Mouse (Mus musculus): Measurements from ENCODE around the gene Fam234a. TPM values are rescaled to one million over a fixed set of nuclear protein-coding genes. Genes with fewer than 3 reads are reported as not detected.
"Not testable (repeated sequence)": the region's sequence is repeated elsewhere in the genome, so short reads cannot be mapped to it uniquely, and the experiment has no call there.

Gene Fam234a
- 31.2 and 31.4 TPM in 2 replicates for polyA plus RNA-seq (2014; fragmentation: Nextera tagmentation; extraction: Ambion mirVana)

DNA sequence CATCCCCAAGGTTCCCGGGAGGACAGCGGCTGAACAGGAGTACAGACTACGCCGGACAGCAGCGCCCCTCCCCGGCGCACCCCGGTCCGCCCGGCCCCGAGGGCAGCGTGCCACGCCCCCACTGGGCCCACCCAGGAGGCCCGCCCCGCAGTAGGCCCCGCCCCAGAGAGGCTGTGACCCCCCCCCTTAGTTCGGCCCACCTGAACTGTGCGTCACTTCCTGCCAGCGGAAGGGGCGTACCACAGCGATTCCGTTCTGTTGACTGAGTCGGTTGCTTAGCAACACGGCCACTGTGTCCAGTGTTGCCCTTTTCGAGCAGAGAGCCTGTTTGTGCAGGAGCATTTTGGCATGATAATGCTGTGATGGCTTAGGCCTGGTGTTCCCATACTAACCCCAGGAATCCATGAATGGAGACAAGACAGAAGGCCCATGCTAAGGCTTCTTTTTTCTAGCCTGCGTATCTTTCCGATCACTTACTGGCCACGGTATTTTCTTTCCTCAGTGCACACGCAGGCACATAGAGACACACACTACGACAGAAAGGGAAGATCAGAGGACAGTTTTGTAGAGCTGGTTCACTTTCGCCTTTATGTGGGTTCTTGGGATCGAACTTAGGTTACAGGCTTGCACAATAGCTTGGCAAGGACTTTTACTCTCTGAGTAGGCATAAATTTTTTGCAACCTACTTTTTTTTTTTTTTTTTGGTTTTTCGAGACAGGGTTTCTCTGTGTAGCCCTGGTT is at the start of gene Fam234a:
Gene Fam234a (minus strand): TSS at position 142 of the 741 bp plus-strand sequence.
- H3K36me3 ChIP-seq (replicated peaks; ENCODE audit: control insufficient read depth, insufficient read depth): no peaks in the 10 kb centered on the region
- WGBS: 6% methylated on average over 32 of the region's 33 CpGs
- H3K9me3 ChIP-seq (ENCODE audit: control insufficient read depth, low read length): no peaks in the 10 kb centered on the region

DNA sequence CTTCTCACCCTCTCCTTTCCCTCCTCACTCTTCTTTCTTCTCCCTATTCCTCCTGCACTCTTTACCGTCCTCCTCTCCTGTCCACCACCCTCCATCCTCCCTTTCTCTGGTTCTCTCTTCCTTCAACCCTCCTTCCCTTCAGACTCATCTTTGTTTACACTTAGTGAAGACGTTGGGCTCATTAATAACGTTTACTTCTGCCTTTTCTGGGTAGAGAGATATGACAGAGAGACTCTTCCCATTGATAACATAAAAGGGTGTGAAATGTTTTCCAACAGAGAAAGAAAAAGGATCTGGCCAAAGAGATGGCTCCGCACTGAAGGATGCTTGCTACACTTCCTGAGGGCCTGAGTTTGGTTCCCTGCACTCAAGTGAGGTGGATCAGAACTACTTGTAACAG is 45.4 kb upstream of the Fam234a start:
- peaks cover 74% of the 10 kb centered on the region for H3K36me3 ChIP-seq (replicated peaks; ENCODE audit: control insufficient read depth, insufficient read depth)
- no peak overlapping the region for H3K4me2 ChIP-seq (replicated peaks)
- no peak overlapping the region for H3K9ac ChIP-seq
- ATAC-seq (ENCODE audit: low FRiP score): no peak
- 90% methylated on average over 4 of the region's 4 CpGs for WGBS
- H3K27me3 ChIP-seq (ENCODE audit: control insufficient read depth, insufficient read depth, low read length): no peaks in the 10 kb centered on the region
- no peak for DNase-seq (ENCODE audit: low spot score)
- no peaks in the 10 kb centered on the region for H3K4me1 ChIP-seq (replicated peaks; ENCODE audit: control insufficient read depth, insufficient read depth, low read length)
- no peak overlapping the region for H3K4me3 ChIP-seq (replicated peaks; ENCODE audit: low read length)
- H3K9me3 ChIP-seq (ENCODE audit: control insufficient read depth, low read length): peaks cover 7% of the 10 kb centered on the region; the same call in 1 of the 2 replicates
- no peak overlapping the region for H3K27ac ChIP-seq

More for the DNA sequence above, at the start of gene Fam234a:
- peak; percentile 92 for DNase-seq (ENCODE audit: low spot score)
- Histone ChIP-seq H3K27me3 (ENCODE audit: control insufficient read depth, insufficient read depth, low read length) (no peaks in the 10 kb centered on the region), H3K4me3 (replicated peaks; ENCODE audit: low read length) (peak within 1 kb of the TSS; percentile 69), H3K4me1 (replicated peaks; ENCODE audit: control insufficient read depth, insufficient read depth, low read length) (peaks cover 10% of the 10 kb centered on the region; the same call in 1 of the 2 replicates), H3K4me2 (replicated peaks) (peak within 1 kb of the TSS; percentile 74), H3K27ac (peak within 1 kb of the TSS; percentile 81), H3K9ac (peak within 1 kb of the TSS; percentile 69)
- peak; percentile 96 for ATAC-seq (ENCODE audit: low FRiP score)

DNA sequence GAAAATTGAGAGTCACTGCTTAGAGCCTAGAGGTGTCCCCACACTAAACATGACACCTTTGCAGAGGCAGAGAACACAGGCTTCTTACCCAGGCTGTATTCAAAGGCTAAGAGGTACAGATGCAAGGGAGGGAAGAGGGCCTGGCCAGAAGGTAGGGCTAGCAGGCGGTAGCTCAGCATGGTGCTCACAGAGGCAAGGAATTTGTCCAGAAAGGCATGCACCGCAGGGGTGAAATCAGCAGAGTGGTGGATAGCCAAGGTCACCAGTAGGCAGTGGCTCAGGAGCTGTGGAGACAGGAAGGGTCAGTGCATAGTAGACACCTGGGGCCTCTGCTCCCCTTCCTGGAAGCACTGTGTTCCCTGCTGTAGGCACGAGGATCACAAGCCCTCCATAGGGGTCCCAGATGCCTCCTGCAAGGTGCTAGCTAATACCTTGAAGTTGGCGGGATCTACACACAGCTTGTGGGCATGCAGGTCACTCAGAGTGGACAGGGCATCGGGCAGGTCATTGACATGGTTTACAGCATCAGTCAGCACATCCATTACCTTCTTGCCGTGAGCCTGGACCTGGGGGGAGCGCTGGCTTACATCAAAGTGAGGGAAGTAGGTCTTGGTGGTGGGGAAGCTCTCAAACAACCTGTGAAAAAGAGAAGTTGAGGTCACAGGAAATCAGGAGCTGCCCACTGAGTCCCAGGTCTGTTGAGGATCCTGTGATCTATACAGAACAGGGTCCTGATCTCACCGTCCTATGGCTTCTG is 42.3 kb upstream of the Fam234a start:
- no peaks in the 10 kb centered on the region for H3K27me3 ChIP-seq (ENCODE audit: control insufficient read depth, insufficient read depth, low read length)
- H3K4me1 ChIP-seq (replicated peaks; ENCODE audit: control insufficient read depth, insufficient read depth, low read length): no peaks in the 10 kb centered on the region
- H3K4me3 ChIP-seq (replicated peaks; ENCODE audit: low read length): no peak overlapping the region
- H3K9ac ChIP-seq: no peak overlapping the region
- H3K4me2 ChIP-seq (replicated peaks): no peak overlapping the region
- H3K9me3 ChIP-seq (ENCODE audit: control insufficient read depth, low read length): 0 out of 2 replicates have a peak, but pooled peaks cover 1% of the 10 kb centered on the region
- ATAC-seq (ENCODE audit: low FRiP score) (no peak), DNase-seq (ENCODE audit: low spot score) (no peak)
- peaks cover 98% of the 10 kb centered on the region for H3K36me3 ChIP-seq (replicated peaks; ENCODE audit: control insufficient read depth, insufficient read depth)
- no peak overlapping the region for H3K27ac ChIP-seq
- WGBS: 91% methylated on average over 8 of the region's 8 CpGs

DNA sequence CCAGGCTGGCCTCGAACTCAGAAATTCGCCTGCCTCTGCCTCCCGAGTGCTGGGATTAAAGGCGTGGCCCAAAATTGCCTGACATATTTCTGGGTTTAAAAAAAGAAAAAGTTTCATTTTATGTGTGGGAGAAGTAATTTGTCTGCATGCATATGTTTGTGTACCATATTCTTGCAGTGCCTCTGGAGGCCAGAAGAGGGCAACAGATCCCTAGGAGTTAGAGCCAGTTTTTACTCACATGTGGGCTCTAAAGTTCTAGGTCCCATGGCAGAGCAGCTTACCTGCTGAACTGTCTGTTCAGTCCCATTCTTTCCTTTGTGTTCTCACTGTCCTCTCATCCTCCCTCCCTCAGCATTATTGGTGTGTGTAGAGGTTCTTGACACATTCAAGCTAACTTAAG is 32.7 kb upstream of the Fam234a start:
- Histone ChIP-seq H3K27me3 (ENCODE audit: control insufficient read depth, insufficient read depth, low read length) (no peaks in the 10 kb centered on the region), H3K9ac (no peak overlapping the region), H3K4me2 (replicated peaks) (no peak overlapping the region), H3K36me3 (replicated peaks; ENCODE audit: control insufficient read depth, insufficient read depth) (peaks cover 96% of the 10 kb centered on the region), H3K27ac (no peak overlapping the region), H3K9me3 (ENCODE audit: control insufficient read depth, low read length) (no peaks in the 10 kb centered on the region), H3K4me3 (replicated peaks; ENCODE audit: low read length) (no peak overlapping the region), H3K4me1 (replicated peaks; ENCODE audit: control insufficient read depth, insufficient read depth, low read length) (no peaks in the 10 kb centered on the region)
- DNase-seq (ENCODE audit: low spot score): peak; percentile 60
- ATAC-seq (ENCODE audit: low FRiP score): no peak
- WGBS: 94% methylated on average over 4 of the region's 4 CpGs

DNA sequence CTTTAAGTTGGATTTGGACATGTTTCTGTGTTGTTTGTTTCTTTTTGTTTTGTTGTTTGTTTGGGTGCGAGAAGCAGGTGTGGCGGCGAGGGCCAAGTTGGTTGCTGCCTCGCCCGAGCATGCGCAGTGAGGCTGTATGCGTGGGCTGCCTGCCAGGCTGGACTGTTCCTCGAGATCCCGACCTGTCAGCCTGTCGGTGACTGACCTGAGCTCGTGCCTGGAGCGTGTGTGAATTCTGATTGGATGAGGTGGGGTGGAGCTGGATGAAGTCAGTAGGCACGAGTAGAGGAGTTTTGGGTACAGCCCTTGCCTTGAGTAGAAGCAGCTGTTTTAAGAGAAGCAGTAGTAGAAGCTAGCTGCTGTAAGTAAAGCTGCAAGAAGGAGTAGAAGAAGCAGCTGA is 31.9 kb upstream of the Fam234a start:
- no peaks in the 10 kb centered on the region for H3K27me3 ChIP-seq (ENCODE audit: control insufficient read depth, insufficient read depth, low read length)
- peaks cover 96% of the 10 kb centered on the region for H3K36me3 ChIP-seq (replicated peaks; ENCODE audit: control insufficient read depth, insufficient read depth)
- no peak for DNase-seq (ENCODE audit: low spot score)
- H3K4me1 ChIP-seq (replicated peaks; ENCODE audit: control insufficient read depth, insufficient read depth, low read length): no peaks in the 10 kb centered on the region
- no peak overlapping the region for H3K9ac ChIP-seq
- no peaks in the 10 kb centered on the region for H3K9me3 ChIP-seq (ENCODE audit: control insufficient read depth, low read length)
- H3K4me3 ChIP-seq (replicated peaks; ENCODE audit: low read length): no peak overlapping the region
- 87% methylated on average over 13 of the region's 13 CpGs for WGBS
- H3K27ac ChIP-seq: no peak overlapping the region
- H3K4me2 ChIP-seq (replicated peaks): no peak overlapping the region
- ATAC-seq (ENCODE audit: low FRiP score): no peak

DNA sequence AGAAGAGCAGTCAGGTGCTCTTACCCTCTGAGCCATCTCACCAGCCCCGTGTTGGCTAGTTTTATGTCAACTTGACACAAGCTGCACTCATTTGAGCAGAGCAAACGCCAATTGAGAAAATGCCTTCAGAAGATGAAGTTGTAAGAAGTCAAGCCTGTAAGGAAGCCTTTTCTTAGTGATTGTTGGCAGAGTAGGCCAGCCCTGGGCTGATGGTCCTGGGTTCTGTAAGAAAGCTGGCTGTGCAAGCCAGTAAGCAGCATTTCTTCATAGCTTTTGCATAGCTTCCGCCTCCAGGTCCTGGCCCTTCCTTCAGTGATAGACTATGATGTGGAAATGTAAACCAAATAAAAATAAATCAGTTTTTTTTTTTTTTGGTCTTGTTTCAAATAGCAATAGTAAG is 28.5 kb upstream of the Fam234a start:
- ATAC-seq (ENCODE audit: low FRiP score) (no peak), DNase-seq (ENCODE audit: low spot score) (no peak)
- Histone ChIP-seq H3K36me3 (replicated peaks; ENCODE audit: control insufficient read depth, insufficient read depth) (peaks cover 91% of the 10 kb centered on the region), H3K4me3 (replicated peaks; ENCODE audit: low read length) (no peak overlapping the region), H3K27ac (no peak overlapping the region), H3K4me2 (replicated peaks) (no peak overlapping the region), H3K9ac (no peak overlapping the region), H3K27me3 (ENCODE audit: control insufficient read depth, insufficient read depth, low read length) (no peaks in the 10 kb centered on the region), H3K9me3 (ENCODE audit: control insufficient read depth, low read length) (no peaks in the 10 kb centered on the region), H3K4me1 (replicated peaks; ENCODE audit: control insufficient read depth, insufficient read depth, low read length) (no peaks in the 10 kb centered on the region)
- 89% methylated on average over 3 of the region's 3 CpGs for WGBS

DNA sequence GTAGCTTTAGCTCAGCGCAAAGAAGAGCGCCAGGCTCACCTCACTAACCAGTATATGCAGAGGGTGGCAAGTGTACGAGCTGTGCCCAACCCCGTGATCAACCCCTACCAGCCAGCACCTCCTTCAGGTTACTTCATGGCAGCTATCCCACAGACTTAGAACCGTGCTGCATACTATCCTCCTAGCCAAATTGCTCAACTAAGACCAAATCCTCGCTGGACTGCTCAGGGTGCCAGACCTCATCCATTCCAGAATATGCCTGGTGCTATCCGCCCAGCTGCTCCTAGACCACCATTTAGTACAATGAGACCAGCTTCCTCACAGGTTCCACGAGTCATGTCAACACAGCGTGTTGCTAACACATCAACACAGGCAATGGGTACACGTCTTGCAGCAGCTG is 25.5 kb upstream of the Fam234a start:
- H3K4me2 ChIP-seq (replicated peaks); H3K4me1 ChIP-seq (replicated peaks; ENCODE audit: control insufficient read depth, insufficient read depth, low read length); H3K9me3 ChIP-seq (ENCODE audit: control insufficient read depth, low read length); ATAC-seq (ENCODE audit: low FRiP score); DNase-seq (ENCODE audit: low spot score); H3K27ac ChIP-seq; H3K9ac ChIP-seq; H3K27me3 ChIP-seq (ENCODE audit: control insufficient read depth, insufficient read depth, low read length); H3K4me3 ChIP-seq (replicated peaks; ENCODE audit: low read length): not testable (repeated sequence)
- 97% methylated on average over 10 of the region's 10 CpGs for WGBS
- H3K36me3 ChIP-seq (replicated peaks; ENCODE audit: control insufficient read depth, insufficient read depth): peaks cover 91% of the 10 kb centered on the region

DNA sequence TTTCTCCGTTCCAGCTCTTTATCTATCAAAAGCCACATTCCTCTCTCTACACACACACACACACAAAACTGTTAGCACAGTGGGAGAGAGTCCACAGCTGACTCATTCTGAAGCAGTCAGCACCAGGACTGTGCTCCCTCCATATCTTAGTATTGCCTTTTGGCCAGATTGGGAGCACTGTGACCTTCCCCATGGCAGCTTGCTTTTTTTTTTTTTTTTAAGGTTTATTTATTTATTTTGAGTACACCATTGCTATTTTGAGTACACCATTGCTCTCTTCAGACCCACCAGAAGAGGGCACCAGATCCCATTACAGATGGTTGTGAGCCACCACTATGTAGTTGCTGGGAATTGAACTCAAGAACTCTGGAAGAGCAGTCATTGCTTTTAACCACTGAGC is 24.8 kb upstream of the Fam234a start:
- WGBS: 97% methylated on average over 1 of the region's 1 CpGs
- DNase-seq (ENCODE audit: low spot score) (no peak), ATAC-seq (ENCODE audit: low FRiP score) (no peak)
- Histone ChIP-seq H3K4me3 (replicated peaks; ENCODE audit: low read length) (no peak overlapping the region), H3K27me3 (ENCODE audit: control insufficient read depth, insufficient read depth, low read length) (no peaks in the 10 kb centered on the region), H3K9ac (no peak overlapping the region), H3K4me2 (replicated peaks) (no peak overlapping the region), H3K36me3 (replicated peaks; ENCODE audit: control insufficient read depth, insufficient read depth) (peaks cover 93% of the 10 kb centered on the region), H3K27ac (no peak overlapping the region), H3K9me3 (ENCODE audit: control insufficient read depth, low read length) (no peaks in the 10 kb centered on the region), H3K4me1 (replicated peaks; ENCODE audit: control insufficient read depth, insufficient read depth, low read length) (no peaks in the 10 kb centered on the region)

DNA sequence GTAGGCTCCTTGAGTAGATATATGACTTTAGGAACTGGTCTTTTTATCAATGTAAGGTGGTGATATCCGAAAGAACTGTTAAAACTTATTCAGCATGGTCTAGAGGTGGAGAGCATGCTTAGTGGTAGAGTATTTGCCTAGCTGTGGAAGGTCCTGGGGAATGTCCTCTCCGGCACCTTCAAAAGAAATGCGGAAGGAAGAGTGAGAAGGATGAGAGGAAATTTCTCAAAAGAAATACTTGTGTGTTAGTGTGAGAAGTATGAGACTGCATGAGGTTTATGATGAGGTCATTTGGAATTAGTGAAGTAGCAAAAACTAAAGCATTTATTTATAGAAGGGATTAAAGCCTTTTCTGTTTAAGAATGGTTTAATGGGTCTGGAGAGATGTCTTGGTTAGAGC is 18.3 kb upstream of the Fam234a start:
- Histone ChIP-seq H3K4me1 (replicated peaks; ENCODE audit: control insufficient read depth, insufficient read depth, low read length) (no peaks in the 10 kb centered on the region), H3K4me3 (replicated peaks; ENCODE audit: low read length) (no peak overlapping the region), H3K27ac (no peak overlapping the region), H3K36me3 (replicated peaks; ENCODE audit: control insufficient read depth, insufficient read depth) (peaks cover 97% of the 10 kb centered on the region), H3K9me3 (ENCODE audit: control insufficient read depth, low read length) (no peaks in the 10 kb centered on the region), H3K9ac (no peak overlapping the region), H3K4me2 (replicated peaks) (no peak overlapping the region), H3K27me3 (ENCODE audit: control insufficient read depth, insufficient read depth, low read length) (no peaks in the 10 kb centered on the region)
- 100% methylated on average over 3 of the region's 3 CpGs for WGBS
- ATAC-seq (ENCODE audit: low FRiP score) (no peak), DNase-seq (ENCODE audit: low spot score) (no peak)

Data from hindbrain, embryonic 14.5 days (tissue).